Mouse (Mus musculus): ENCODE results near the gene 2810004N23Rik.

2810004N23Rik gene

DNA sequence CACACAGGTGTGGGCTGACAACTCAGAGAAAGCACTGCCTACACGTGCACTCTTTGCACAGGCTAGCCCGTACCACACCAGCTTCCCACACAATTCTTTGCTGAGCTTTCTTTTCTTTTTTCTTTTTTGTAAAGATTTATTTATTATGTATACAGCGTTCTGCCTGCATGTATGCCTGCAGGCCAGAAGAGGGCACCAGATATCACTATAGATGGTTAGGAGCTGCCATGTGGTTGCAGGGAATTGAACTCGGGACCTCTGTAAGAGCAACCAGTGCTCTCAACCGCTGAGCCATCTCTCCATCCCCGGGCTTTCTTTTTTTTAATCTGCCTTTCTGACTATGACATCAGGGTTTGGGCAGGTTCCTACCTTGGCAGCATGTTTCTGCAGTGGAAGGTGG is 39.4 kb downstream of the 2810004N23Rik start:
- DNase-seq (ENCODE audit: low spot score in 2 of 2): no peak

DNA sequence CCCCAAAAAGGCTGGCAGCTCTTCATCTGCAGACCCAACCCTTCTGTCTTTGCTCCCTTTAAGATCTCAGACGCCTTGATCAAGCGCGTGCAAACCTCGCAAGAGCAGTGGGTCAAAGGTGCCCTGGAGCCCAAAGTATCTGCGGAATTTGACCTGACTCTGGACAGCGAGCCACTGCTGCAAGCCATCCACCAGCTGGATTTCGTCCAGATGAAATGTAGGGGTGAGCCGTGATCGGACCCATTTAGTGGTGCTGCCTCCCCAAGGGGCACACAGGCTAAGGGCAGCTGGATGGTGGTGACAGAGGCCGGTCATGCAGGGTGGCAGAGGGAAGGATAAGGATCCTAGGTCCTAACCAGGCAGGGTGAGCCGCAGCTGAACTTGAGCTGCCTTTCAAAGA is 42.8 kb downstream of the 2810004N23Rik start:
- DNase-seq (ENCODE audit: low spot score in 2 of 2): no peak

DNA sequence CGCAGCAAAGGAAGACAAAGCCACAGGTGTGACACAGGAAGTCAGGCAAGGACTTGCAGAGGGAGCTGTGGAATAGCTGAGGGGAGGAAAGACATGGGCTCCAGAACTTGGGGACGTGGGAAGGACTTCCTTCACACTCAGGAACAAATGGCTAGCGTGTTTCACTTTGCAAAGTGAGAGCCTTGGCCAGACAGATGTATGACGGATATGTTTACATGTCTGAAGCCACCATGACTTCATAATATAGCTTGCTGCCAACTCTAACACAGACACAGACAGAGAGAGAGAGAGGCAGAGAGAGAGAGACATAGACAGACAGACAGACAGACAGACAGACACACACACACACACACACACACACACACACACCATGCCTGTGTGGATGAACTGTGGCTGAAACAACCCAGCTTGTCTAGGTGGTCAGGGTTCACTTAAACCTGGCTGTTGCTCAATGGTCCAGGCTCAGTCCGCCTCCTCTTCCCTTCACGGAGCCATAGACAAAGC is 43.3 kb downstream of the 2810004N23Rik start:
- no peak for DNase-seq (ENCODE audit: low spot score in 2 of 2)

DNA sequence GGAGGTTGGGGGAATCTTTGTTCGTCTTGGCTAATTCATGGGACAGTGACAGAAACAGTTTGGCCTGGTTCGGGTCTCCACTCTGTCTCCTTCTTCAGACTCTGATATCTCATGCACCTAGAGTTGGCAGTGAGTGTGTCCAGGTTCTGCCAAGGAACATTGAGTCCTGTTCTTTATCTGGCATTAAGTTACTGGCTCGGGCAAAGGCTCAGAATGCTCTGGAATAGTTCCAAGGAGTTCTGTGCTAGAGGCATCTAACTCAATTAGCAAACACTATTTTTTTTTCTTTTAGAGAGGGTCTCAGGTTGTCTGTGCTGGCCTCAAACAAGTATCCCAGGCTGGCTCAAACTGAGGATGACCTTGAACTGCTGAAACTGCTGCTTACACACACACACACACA is 45.6 kb downstream of the 2810004N23Rik start:
- DNase-seq (ENCODE audit: low spot score in 2 of 2): no peak

DNA sequence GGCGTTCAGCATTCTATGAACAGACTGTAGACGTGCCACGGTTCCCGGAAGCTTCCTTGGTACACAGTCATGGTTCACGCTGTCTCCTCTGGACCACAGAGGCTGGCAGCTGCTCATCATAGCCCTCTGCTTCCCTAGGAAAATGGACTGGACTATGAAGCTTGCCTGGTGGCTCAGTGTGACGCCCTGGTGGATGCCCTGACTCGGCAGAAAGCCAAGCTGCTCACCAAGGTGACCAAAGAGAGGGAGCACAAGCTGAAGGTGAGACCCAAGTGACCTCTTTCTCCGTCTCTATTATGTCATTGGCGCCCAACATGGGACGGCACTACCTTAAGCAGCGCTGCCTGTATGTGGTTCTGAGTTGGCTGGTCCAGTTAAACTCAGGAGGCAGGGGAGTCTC is 46.1 kb downstream of the 2810004N23Rik start:
- DNase-seq (ENCODE audit: low spot score in 2 of 2): no peak

DNA sequence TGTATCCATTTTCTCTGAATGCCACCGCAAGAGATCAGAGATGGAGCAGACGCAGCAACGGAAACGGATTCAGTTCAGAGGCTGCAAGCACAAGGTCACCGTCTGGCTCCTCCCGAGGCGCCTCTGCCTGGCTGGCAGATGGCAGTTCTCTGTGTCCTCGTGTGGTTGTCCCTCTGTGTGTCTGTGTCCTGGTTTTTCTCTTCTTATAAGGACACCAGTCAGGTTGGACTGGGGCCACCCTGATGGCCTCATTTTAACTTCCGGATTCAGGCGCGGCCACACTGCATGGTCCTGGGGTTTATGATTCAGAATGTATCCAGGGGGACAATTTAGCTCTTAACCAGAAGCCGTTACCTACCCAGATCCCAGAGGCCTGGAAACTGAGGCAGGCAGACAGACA is 47.0 kb downstream of the 2810004N23Rik start:
- no peak for DNase-seq (ENCODE audit: low spot score in 2 of 2)

DNA sequence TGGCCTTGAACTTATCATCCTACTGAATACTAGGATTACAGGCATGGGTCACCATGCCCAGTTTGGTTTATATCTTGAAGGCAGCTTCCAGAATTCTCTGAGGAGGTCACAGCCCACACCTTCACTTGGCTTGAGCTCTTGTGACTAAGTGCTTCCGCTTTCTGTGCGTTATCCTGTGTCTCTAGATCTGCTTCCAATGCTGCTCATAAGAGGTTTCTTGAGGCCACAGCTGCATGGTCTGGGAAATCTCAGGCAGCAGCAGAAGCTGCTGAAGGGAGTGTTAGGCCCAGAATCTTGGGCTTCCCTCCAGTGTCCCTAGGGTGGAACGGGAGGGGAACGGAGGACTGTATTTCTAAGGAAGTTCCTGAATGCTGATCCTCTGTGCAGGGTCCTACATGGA is 49.6 kb downstream of the 2810004N23Rik start:
- DNase-seq (ENCODE audit: low spot score in 2 of 2): no peak

DNA sequence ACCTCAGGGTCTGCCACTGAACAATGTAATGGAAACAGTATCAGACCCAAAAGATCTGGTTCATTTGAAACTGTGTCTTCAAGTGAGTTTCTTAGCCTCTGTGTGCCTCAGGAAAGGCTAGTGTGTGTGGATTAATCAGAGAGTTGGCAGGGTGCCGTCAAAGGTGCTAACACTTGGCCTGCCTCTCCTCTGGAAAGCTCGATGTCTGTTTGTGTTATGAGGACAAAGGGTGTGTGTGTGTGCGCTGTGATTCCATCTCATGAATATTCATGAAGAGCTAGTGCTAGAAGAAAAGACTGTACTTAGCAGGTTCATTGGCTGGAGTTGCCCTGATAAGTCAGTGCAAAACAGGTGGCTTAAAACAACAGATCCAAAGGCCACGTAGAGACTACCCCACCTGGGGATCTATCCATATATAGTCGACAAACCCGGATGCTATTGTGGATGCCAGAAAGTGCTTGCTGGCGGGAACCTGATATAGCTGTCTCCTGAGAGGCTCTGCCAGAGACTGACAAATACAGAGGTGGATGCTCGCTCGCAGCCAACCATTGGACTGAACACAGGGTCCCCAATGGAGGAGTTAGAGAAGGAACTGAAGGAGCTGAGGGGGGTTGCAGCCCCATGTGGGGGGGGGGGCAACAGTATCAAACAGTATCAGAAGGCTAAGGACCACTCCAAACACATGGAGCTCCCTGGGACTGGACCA is 52.1 kb downstream of the 2810004N23Rik start:
- no peak for DNase-seq (ENCODE audit: low spot score in 2 of 2)

DNA sequence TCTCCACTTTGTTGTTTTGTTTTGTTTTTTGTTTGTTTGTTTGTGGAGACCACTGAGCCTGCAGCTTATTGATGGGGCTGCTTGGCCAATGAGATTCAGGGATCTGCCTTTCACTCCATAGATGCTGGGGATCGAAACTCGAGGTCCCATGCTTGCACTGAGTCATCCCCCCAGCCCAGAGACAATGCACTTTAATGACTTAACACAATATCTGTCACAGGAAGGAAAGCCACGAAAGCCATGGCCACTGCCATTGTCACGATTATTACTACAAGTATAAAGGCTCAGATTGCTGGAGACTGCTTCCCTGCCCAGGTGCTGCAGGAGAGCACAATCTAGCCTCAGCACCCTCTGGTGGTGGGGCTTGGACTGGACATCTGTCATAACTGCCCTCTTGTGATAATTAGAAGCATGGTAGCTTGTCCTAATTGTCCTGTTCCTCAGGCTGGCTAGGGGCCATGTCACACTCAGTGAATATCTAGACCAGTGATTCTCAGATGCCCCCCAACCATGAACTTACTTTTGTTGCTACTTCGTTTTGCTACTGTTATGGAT is 52.8 kb downstream of the 2810004N23Rik start:
- DNase-seq (ENCODE audit: low spot score in 2 of 2): no peak

DNA sequence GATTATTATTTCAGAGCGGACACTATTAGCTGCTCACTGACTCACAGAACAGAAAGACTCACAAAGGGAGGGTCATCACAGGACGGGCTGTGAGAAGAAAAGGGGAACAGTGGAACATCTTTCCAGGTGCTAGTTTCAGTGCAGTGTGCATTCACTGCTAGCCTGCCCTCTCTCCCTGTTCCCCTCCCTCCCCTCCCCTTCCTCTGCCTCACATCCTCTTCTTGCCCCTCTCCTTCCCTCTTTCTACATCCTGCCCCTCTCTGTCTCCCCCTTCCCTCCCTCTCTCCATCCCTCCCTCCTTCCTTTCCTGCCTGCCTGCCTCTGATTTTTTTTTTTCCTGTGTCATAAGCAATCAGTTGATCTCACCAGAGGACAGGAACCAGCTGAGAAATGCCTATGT is 53.5 kb downstream of the 2810004N23Rik start:
- no peak for DNase-seq (ENCODE audit: low spot score in 2 of 2)

DNA sequence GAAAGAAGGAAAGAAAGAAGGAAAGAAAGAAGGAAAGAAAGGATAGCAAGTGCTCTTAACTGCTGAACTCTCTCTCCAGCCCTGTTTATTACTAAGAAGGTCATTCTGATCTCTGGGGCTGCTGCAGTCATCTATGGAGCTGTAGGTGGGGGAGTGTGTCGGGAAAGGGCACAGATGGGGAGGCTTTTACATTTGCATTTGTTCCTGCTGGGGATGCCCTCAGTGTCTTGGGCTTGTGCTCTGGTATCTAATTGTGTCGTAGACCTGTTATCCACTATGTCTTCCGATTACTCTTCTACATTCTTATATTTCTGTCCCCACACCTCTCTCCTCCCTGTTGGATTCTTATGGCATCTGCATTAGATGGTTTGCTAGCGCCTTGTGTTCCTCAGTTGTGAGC is 56.9 kb downstream of the 2810004N23Rik start:
- no peak for DNase-seq (ENCODE audit: low spot score in 2 of 2)

DNA sequence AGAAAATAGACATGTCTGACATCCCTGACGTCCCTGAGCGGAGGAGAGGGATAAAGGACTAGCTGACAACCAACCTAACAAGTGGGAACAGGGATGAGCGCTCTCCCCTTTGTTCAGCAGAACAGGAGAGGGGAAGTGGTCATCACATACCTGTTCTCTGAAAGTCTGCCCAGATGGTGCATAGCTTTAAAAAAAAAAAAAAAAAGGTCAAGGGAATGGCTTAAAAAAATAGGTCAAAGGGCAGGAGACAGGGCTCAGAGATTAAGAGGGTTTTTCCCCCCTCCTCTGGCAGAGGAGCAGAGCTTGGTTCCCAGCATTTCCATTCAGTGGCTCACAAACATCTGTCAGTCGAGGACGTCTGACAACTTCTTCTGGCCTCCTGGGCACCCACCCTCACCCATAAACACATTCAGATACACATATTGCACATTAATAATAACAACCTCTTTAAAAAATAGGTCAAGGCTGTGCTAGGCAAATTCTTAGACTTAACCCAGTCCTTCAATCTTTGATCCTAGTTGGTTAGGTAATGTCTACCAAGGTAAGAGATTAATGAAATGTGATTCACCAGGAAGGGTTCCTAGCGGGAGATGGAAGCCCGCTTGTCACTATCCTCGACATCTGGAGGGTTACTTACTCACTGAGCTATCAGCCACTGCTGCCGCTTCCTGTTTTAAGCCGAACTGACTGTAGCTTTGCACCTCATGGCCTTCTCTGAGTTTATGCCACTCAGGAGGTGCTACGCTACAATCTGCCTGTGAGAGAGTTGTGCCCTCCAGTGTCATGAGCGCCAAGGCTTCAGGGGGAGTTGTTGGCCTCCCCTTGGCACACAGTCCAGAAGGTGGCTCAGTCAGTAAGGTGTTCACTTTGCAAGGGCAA is 58.9 kb downstream of the 2810004N23Rik start:
- no peak for DNase-seq (ENCODE audit: low spot score in 2 of 2)

DNA sequence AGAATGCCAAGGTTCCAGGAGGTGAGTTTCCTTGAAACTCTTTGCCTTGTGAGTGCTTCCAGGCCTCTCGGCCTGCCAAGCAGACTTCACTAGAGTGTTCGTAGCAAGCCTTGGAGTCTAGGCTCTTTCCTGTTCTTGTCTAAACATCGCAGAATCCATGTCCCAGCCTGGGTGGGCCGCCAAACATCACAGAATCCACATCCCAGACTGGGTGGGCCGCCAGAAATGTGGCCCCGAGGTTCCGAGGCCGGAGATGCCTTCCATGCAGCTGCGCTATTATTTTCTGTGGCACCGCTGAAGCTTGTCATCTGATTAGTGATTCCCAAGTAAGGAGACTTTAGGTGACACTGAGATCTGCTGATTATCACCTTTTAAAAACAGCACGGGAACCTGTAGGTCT is 62.4 kb downstream of the 2810004N23Rik start:
- no peak for DNase-seq (ENCODE audit: low spot score in 2 of 2)

DNA sequence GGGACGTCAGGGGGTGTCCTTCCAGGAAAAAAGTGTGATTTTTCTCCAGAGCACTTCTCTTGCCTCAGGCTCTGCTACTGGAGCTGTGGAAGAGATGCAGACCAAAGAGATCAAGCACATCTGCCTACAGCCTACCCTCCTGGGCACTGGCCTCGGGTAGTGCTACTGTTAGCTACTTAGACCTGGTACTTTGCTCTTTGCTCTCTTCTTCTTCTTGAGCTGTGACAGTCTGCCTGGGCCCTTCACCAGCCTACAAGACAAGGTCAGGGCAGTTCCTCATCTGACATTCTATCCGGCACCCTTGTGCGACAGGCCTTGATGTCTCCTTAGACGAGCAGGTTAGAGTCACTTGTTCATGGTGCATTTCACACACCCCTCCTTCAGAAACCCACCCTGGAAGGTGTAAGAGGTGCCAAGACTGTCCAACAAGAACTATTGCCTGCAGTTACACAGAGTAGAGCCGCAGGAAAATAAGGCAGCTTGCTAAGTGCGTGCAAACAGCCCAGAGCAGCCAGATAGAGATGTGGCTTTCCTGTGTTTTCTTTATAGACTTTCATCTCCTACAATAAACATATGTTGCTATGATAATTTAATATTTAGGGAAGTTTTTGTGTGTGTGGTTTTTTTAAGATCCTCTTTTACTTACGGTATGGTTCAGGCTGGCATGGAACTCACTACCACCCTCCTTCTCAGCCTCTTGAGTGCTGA is 67.0 kb downstream of the 2810004N23Rik start:
- DNase-seq (ENCODE audit: low spot score in 2 of 2): no peak

DNA sequence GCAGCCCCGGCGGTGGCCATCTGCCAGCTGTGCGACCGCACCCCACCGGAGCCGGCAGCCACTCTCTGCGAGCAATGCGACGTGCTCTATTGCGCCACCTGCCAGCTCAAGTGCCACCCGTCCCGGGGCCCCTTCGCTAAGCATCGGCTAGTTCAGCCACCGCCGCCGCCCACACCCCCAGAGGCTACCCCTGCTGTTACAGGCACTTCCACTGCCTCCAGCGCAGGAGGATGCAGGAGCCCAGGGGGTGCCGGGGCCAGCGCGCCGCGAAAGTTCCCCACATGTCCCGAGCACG is 68.5 kb downstream of the 2810004N23Rik start:
- DNase-seq (ENCODE audit: low spot score in 2 of 2): peak; percentile 63 to 71

DNA sequence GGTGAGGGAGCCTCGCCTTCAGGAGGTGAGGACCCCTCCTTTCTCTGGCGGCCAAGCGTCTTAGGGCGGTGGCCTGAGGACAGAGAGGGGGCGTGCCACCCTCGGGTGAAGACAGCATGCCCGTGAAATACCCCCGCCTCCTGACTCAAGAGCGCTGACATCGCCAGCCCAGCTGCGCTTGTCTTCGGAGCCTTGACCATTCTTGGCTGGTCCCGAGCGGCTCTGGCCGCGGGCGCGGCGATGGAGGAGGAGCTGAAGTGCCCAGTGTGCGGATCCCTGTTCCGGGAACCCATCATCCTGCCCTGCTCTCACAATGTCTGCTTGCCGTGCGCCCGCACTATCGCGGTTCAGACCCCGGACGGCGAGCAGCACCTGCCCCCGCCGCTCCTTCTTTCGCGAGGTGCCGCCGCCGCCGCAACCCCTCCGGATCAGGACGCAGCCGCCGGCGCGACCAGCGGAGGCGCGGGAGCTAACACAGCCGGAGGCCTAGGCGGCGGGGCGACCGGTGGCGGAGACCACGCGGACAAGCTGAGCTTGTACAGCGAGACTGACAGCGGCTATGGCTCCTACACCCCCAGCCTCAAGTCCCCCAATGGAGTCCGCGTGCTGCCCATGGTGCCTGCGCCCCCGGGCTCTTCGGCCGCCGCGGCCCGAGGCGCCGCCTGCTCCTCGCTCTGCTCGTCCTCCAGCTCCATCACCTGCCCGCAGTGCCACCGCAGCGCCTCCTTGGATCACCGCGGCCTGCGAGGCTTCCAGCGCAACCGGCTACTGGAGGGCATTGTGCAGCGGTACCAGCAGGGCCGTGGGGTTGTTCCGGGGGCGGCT is 69.0 kb downstream of the 2810004N23Rik start:
- no peak for DNase-seq (ENCODE audit: low spot score in 2 of 2)

DNA sequence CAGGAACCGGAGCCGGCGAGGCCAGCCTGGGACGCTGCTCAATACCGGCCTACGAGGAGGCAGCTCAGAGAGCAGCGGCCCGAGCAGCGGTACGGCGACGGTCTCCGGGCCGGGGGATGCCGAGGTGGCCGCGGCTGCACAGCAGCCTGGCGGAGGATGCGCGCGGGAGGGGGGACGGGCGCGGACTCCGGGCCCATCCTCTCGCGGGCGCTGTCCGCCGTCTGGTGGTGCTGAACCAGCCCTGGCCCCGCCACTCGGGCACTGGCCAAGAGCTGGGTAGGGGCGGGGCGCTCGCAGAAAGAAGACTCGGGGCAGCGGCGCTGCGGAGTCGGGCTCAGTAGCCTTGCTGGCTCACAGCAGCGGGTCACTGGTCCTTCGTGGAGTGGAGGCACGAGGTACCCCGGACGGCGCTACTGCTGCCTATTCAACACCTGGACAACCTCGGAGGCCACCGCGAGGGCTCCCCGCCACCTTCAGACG is 69.7 kb downstream of the 2810004N23Rik start:
- peak; percentile 48 to 65 for DNase-seq (ENCODE audit: low spot score in 2 of 2)

DNA sequence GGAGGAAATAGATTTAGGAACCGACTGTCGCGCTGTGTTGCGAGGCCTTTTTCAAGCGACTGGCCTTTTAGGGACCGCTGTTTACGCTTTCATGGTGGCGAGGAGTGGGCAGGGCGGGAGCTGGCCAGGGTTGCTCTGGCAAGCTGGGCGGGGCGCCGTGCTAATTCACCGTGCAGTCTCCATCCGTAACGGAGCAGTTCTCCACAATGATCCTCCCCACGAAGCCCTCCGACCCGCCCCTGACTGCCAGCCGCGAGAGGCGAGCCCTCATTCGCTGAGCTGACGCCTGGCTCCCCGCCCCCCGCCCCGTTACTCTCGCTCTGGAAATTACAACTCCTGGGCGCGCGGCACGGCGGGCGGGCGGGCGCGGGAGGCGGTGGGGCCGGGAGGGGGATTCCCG is 70.2 kb downstream of the 2810004N23Rik start, which contains the start of gene Trim67:
Gene Trim67, plus strand, starts transcription at position 385 of the 400 bp plus-strand sequence.
- peak in 1 of 2 experiments; percentile 31 for DNase-seq (ENCODE audit: low spot score in 2 of 2)

DNA sequence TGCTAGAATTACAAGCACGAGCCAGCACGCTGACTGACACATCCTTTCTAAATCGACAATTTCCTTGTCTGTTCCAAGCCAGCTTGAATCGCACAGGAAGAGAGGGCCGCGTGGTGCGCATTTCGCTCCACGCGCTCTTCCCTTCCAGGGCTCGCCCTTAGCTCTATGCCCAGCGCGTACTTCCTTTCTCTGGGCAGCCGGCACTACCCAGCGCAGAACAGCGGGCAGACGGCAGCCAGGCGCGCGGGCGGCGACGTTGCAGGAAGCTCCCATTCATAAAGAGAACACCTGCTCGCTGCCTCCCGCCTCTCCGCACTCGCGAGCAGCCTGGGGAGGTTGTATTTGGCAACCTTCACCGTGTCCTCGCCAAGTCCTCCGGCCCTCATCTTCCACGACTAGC is 70.7 kb downstream of the 2810004N23Rik start:
- no peak for DNase-seq (ENCODE audit: low spot score in 2 of 2)

DNA sequence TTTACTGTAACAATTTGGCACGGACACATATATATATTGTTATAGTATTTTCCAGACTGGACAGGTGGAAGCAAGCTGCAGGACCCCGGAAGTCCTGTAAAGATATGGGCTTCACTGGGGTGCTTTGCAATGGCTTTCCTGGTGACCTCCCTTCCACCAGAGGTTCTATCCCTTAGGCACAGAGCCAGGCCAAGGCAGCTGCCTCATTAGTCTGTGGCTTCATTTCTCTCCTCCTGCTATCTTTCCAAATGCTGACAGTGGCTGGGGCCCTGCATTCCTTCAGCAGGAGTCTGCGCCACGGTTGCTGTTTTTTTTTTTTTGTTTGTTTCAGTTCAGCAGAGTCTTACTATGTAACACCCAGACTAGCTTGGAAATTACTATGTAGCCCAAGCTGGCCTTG is 71.2 kb downstream of the 2810004N23Rik start:
- DNase-seq (ENCODE audit: low spot score in 2 of 2): no peak

DNA sequence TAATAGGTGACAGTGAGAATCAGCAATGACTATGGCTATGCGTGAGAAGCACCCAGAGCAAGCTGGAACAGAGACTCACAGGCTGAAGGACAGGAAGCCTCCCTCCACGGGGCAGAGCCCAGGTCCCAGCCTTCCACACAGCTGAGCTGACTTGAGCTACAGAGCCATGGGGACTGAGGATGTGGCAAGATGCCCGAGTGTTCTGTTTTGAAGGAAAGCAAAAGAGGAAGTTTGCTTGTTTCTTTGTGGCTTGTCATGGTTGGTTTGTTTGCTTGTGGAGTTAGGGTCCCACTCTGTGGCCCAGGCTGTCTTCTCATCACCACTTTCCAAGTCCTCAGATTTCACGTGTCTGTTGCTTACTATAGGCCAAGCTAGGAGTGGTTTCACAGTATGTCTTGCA is 72.2 kb downstream of the 2810004N23Rik start:
- no peak for DNase-seq (ENCODE audit: low spot score in 2 of 2)
